Mouse (Mus musculus) embryonic fibroblast, embryonic 13.5 days (primary cell): ENCODE data around the gene Spef2.

Experiments
- CTCF ChIP-seq: IDR thresholded peaks from 2 replicates; pipeline ENCODE4 v1.5.1; 2011; ENCODE audit warnings: mild to moderate bottlenecking, control low read depth, low read length, moderate library complexity, borderline replicate concordance; ENCODE audit not compliant: insufficient read depth
- POLR2A ChIP-seq: IDR thresholded peaks from 2 replicates; pipeline ENCODE4 v1.6.1; 2011; ENCODE audit warnings: low read depth, mild to moderate bottlenecking, control low read depth, low read length, moderate library complexity

DNA sequence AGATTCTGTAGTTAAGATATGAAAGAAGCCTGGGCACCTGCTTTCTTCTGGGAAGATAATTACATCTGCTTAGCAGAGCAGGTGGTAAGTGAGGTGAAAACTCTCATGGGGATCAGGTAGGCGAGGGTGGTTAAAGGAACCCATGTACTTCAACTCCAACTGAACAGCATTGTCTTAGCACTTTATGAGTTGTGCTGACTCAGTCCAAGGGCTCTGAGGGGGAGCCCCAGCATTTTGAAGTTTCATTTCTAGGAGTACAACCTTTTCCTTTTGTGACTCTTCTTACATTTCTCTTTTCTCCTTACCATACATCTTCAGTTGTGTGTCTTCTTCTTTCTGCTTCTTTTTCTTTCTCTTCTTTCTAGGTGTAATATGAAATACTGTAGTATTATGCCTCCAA, 213.5 kb downstream of the Spef2 start:
- no peak for TF ChIP-seq CTCF
- no peak for TF ChIP-seq POLR2A
